Mouse (Mus musculus): ENCODE data around the gene Fbxl17. TPM values are rescaled to one million over a fixed set of nuclear protein-coding genes. Genes with fewer than 3 reads are reported as not detected.

Gene Fbxl17
- polyA plus RNA-seq, 1 experiment from 2014 or later: 4.4 TPM

DNA sequence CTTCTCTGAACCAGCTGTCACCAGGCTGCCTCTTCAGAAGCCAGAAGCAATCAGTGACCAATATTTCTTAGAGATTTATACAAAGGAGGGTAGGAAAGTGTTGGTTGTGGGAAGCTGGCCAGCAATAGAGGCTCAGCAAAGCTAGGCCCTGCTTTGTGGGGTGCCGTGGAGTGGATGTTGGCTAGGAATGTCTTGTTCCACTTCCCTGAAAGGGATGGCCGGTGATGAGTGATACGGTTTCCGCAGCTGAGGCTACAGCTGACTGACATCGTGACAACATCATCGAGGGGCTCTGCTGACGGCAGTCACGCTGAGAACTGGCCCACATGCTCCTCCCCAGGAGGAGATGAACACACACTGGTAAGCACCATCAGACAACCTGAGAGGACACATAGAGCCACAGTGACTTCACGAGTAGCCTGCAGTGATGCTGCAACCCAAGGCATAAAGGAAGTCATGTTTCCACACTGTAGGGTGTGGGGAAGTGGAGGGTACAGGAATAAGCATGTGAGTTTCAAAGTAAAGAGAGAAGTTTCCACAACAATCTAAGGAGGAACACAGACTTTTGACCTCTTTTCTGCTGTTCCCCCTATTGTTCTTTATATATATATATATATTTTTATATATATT is 456.7 kb downstream of the Fbxl17 start:
- Histone ChIP-seq H3K27me3 (ENCODE audit: low read depth, poor library complexity, severe bottlenecking) (no peaks in the 10 kb centered on the region), H3K9me3 (replicated peaks) (0 out of 2 replicates have a peak, but pooled peaks cover 3% of the 10 kb centered on the region), H3K4me3 (no peak overlapping the region), H3K36me3 (no peaks in the 10 kb centered on the region), H3K4me1 (peaks cover 28% of the 10 kb centered on the region), H3K27ac (no peak overlapping the region)
- 94% methylated on average over 9 of the region's 9 CpGs for WGBS
- DNase-seq (ENCODE audit: low spot score): no peak

DNA sequence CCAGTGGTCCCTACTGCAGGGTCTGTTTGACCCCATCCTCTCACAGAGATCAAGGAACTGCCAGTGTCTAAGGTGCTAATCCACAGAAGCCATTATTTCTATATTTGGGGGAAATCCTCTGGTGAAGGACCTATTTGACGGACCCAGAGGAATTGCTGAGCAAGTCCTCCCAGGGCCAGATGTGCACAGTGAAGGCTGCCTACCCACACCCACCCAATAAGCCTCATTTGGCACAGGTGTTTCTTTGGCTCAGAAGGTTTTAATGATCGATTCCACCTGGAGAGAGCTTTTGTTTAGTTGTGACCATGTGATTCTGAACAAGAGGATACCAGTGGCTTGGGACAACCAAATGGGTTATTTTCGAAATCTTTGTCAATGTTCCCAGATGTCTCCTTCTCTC is 462.3 kb downstream of the Fbxl17 start:
- Histone ChIP-seq H3K4me1 (peaks cover 24% of the 10 kb centered on the region), H3K27ac (no peak overlapping the region), H3K4me3 (no peak overlapping the region), H3K36me3 (no peaks in the 10 kb centered on the region), H3K9me3 (replicated peaks) (0 out of 2 replicates have a peak, but pooled peaks cover 3% of the 10 kb centered on the region), H3K27me3 (ENCODE audit: low read depth, poor library complexity, severe bottlenecking) (no peaks in the 10 kb centered on the region)
- DNase-seq (ENCODE audit: low spot score): peak; percentile 52
- WGBS: 73% methylated on average over 3 of the region's 3 CpGs

DNA sequence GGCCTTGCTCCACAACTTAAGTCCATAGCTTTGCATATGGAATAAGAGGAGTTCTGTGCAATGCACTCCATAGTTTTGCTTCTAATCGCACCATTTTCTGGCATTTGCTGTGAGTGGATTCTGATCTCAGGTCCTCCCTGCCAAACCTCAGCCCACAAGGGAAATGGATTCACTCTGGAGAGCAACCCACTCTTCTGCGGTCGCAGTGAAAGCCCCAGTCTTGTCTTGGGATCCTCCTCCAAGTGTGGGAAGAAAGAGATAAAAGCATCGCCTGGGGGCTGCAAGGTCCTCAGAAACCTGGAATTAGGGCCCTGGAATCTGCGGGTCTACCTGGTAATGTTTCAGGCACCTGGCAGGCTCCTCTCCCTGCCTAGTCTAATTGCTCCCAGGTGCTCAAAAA is 466.7 kb downstream of the Fbxl17 start:
- Histone ChIP-seq H3K4me3 (no peak overlapping the region), H3K9me3 (replicated peaks) (no peaks in the 10 kb centered on the region), H3K27ac (no peak overlapping the region), H3K4me1 (peaks cover 19% of the 10 kb centered on the region), H3K27me3 (ENCODE audit: low read depth, poor library complexity, severe bottlenecking) (no peaks in the 10 kb centered on the region), H3K36me3 (no peaks in the 10 kb centered on the region)
- DNase-seq (ENCODE audit: low spot score): no peak
- WGBS: 75% methylated on average over 5 of the region's 5 CpGs

DNA sequence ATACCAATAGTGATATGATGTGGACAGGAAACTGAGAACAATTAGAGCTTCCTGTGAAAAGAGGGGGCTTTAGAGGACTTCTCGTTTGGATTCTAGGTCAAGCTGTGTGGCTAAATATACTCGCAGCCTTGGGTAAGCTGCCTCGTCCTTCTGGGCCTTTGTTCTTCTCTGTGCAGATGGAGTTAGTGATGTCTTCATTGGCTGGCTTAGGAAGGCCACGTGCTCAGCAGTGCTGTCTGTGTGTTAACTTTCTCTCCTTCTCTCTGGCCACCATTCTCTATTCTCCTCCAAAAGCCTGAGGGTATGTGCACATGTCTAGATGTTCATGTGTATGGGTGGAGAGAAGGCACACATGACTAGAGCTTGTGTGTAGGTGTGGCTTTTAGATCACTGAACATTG is 470.7 kb downstream of the Fbxl17 start:
- WGBS: 71% methylated on average over 4 of the region's 4 CpGs
- no peaks in the 10 kb centered on the region for H3K36me3 ChIP-seq
- H3K4me1 ChIP-seq: peaks cover 13% of the 10 kb centered on the region
- H3K27ac ChIP-seq: no peak overlapping the region
- H3K4me3 ChIP-seq: no peak overlapping the region
- no peaks in the 10 kb centered on the region for H3K9me3 ChIP-seq (replicated peaks)
- DNase-seq (ENCODE audit: low spot score): no peak
- H3K27me3 ChIP-seq (ENCODE audit: low read depth, poor library complexity, severe bottlenecking): no peaks in the 10 kb centered on the region

DNA sequence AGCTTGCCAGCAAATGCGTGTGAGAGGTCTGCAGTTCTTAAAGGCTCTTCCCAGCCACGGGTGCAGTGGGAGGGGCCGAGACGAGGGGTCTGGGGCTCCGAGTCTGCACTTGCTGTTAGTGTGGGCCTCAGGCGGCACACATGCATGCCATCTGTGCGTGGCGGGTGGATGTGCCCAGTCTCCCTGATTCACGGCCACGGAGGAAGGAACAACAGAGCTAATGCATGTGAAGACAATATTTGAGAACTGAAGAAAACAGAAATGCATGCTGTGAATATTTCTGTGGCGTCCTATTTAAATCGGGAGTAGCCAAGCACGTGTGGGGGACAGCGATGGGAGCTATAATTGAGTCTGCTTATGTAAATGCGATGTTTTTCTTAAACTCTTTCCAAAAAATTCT is 474.6 kb downstream of the Fbxl17 start:
- Histone ChIP-seq H3K27me3 (ENCODE audit: low read depth, poor library complexity, severe bottlenecking) (no peaks in the 10 kb centered on the region), H3K4me3 (no peak overlapping the region), H3K36me3 (no peaks in the 10 kb centered on the region), H3K4me1 (peaks cover 11% of the 10 kb centered on the region), H3K27ac (no peak overlapping the region), H3K9me3 (replicated peaks) (no peaks in the 10 kb centered on the region)
- DNase-seq (ENCODE audit: low spot score): peak; percentile 51
- WGBS: 54% methylated on average over 15 of the region's 15 CpGs

DNA sequence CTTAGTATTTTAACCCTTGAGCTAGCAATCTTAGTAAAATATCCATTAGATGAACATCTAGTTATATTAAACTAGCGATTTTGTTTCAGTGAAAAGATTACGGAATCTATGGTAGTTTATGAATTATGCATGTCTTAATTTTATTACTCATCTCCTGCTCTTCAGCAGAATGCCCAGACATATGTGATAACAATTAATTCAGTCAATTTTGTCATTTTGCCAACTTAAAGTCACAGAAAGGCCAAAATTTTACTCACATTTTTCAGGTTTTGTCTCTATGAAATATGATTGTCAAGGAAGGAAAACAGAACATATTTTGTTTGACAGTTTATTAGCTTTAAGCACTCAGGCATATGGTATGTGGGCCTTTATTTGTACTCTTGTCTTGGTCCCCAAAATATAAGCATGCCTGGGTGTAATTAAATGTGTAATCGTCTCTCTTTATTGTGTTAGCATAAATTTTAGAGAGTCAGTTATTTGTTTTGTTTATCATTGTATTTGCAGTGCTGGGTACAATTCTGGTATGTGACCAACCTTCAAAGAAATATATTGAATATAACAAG is 482.1 kb downstream of the Fbxl17 start:
- H3K27me3 ChIP-seq (ENCODE audit: low read depth, poor library complexity, severe bottlenecking): no peaks in the 10 kb centered on the region
- no peaks in the 10 kb centered on the region for H3K36me3 ChIP-seq
- 97% methylated on average over 3 of the region's 3 CpGs for whole genome bisulfite sequencing
- H3K9me3 ChIP-seq (replicated peaks): no peaks in the 10 kb centered on the region
- DNase-seq (ENCODE audit: low spot score): no peak
- no peaks in the 10 kb centered on the region for H3K4me1 ChIP-seq
- H3K27ac ChIP-seq: no peak overlapping the region
- no peak overlapping the region for H3K4me3 ChIP-seq

DNA sequence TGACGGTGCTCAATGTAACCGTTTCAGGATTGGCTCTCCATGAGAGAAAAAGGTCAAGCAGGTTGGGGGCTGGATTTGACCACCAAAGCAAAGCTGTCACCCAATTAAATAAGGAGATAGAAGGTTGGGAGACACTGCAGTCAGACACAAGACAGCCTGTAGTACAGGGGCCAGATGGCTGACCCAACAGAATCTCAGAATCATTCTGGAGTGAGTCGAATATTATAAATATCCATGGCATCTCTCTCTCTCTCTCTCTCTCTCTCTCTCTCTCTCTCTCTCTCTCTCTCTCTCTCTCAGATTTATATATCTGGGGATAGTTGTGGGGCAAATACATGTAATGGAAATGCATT is 487.3 kb downstream of the Fbxl17 start:
- 54% methylated on average over 3 of the region's 3 CpGs for WGBS
- Histone ChIP-seq H3K27ac (no peak overlapping the region), H3K4me3 (no peak overlapping the region), H3K27me3 (ENCODE audit: low read depth, poor library complexity, severe bottlenecking) (no peaks in the 10 kb centered on the region), H3K36me3 (no peaks in the 10 kb centered on the region), H3K9me3 (replicated peaks) (no peaks in the 10 kb centered on the region), H3K4me1 (peaks cover 36% of the 10 kb centered on the region)
- DNase-seq (ENCODE audit: low spot score): no peak

DNA sequence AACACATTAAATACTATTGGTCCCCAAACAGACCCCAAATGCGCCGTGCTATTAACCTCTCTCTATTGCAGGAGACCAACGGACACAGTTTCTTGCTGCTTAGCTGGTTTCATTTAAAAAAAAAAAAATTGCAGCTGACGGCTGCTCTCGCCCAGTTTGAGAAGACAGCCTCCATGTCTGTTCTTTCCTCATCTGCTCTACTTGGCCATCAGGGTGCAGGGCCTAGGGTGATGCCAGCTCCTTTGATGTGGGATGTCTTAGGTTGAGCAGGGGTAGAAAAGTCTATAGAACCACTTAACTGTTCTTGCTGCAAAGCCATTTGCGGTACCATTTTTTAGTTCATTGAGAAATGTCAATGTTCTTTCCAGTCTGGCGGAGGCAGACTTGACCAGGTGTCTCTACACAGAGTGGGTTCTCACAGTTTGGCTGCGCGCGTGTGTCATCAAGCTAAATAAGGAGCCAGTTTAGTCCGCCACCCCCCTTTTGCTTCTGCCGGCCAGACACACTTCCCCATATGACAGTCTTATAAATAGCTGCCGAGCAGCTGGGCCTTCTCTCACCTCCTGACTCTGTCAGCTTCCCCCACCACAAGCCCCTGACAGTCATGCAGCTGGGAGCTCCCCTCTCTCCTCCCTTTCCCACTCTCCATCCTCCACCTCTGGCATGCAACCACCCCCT is 487.8 kb downstream of the Fbxl17 start:
- H3K27me3 ChIP-seq (ENCODE audit: low read depth, poor library complexity, severe bottlenecking): no peaks in the 10 kb centered on the region
- peaks cover 41% of the 10 kb centered on the region for H3K4me1 ChIP-seq
- H3K4me3 ChIP-seq: no peak overlapping the region
- no peaks in the 10 kb centered on the region for H3K36me3 ChIP-seq
- H3K9me3 ChIP-seq (replicated peaks): no peaks in the 10 kb centered on the region
- no peak overlapping the region for H3K27ac ChIP-seq
- DNase-seq (ENCODE audit: low spot score): no peak
- WGBS: 78% methylated on average over 13 of the region's 13 CpGs

DNA sequence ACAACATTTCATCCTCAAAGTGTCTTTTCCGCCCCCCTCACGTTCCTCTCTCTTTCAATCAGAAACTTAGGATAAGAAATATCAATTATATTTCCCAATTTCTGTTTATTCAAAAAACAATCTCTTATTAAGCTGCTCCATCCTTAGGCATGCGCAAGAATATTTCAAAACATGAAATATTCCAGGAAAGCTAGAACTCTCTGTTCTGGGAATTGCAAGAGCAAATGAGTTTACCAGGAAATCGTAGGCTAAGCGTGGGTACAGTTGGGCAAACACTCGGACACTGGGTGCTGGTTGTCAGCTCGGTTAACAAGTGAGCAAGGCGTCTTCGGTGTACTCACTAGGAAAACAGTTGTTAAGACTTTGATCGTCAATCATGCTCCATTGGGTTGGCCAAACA is 489.0 kb downstream of the Fbxl17 start:
- Histone ChIP-seq H3K27me3 (ENCODE audit: low read depth, poor library complexity, severe bottlenecking) (no peaks in the 10 kb centered on the region), H3K4me1 (peaks cover 41% of the 10 kb centered on the region), H3K27ac (no peak overlapping the region), H3K9me3 (replicated peaks) (no peaks in the 10 kb centered on the region), H3K4me3 (no peak overlapping the region), H3K36me3 (no peaks in the 10 kb centered on the region)
- 90% methylated on average over 10 of the region's 10 CpGs for WGBS
- peak; percentile 15 for DNase-seq (ENCODE audit: low spot score)

DNA sequence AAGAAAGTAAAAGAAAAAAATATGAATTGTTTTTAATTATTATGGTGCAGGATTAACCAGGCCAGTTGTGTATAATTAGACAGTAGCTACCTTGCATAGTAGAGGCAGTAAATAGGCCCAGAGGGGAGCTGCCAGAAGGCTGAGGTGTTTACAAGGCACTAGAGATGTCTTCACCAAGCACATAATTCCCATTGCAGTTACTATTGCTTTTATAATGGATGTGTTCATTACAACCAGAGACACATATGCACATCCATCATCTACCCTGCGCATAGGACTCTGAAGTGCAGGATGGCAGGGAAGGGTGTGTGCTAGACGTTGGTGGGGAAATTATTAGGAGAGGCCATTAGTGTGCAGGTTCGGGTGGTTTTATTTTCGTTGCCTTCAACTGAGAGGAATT is 491.0 kb downstream of the Fbxl17 start:
- DNase-seq (ENCODE audit: low spot score): no peak
- Histone ChIP-seq H3K4me3 (no peak overlapping the region), H3K27ac (no peak overlapping the region), H3K4me1 (peaks cover 58% of the 10 kb centered on the region), H3K36me3 (no peaks in the 10 kb centered on the region), H3K9me3 (replicated peaks) (no peaks in the 10 kb centered on the region), H3K27me3 (ENCODE audit: low read depth, poor library complexity, severe bottlenecking) (no peaks in the 10 kb centered on the region)
- 36% methylated on average over 4 of the region's 4 CpGs for WGBS

DNA sequence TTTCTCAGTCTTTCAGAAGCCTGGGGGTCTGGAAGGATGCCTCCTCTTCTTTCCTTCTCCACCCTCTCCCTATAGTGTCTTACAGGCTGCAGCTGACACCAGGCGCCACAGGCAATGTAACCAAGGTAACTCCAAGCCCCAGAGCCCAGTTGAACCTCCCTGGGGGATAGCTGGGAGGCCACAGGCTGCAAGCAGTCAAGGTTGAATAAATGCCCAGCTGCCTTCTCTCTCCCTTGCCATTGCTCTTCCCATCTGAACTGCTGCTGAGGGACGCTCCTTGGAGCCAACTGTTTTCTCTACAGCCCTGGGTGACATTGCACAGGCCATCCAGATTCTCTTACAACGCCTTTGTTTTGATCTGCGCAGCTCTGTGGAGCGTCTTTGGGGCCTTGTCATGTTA is 491.5 kb downstream of the Fbxl17 start:
- Histone ChIP-seq H3K27me3 (ENCODE audit: low read depth, poor library complexity, severe bottlenecking) (no peaks in the 10 kb centered on the region), H3K9me3 (replicated peaks) (no peaks in the 10 kb centered on the region), H3K4me1 (peaks cover 63% of the 10 kb centered on the region), H3K4me3 (no peak overlapping the region), H3K27ac (peak overlapping the region; percentile 51; the same call in 1 of the 2 replicates), H3K36me3 (no peaks in the 10 kb centered on the region)
- peak; percentile 39 for DNase-seq (ENCODE audit: low spot score)
- 29% methylated on average over 5 of the region's 5 CpGs for WGBS

DNA sequence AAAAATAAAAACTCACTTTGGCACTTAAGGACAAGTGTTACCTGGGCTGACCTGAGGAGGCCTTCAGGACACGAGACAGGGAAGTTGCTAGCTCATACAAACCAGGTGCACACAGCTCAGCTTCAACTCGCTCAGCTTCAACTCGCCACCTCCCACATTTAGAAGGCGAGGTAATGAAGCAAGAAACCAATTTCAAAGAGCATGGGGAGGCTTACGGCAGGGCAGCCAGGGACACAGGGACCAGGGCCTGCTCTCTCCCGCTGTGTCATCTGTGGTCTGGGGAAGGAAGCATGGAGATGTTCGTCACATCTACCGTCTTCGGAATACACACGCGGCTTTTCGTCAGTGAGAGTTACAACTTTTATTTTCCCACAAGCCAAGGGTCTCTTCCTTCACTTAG is 491.9 kb downstream of the Fbxl17 start:
- Histone ChIP-seq H3K27me3 (ENCODE audit: low read depth, poor library complexity, severe bottlenecking) (no peaks in the 10 kb centered on the region), H3K9me3 (replicated peaks) (no peaks in the 10 kb centered on the region), H3K4me1 (peaks cover 65% of the 10 kb centered on the region), H3K4me3 (no peak overlapping the region), H3K36me3 (no peaks in the 10 kb centered on the region), H3K27ac (no peak overlapping the region)
- no peak for DNase-seq (ENCODE audit: low spot score)
- WGBS: 70% methylated on average over 12 of the region's 12 CpGs
